Mouse (Mus musculus) WW6 (cell line): ENCODE results near the gene Grik3.
A peak's percentile ranks its signal among the peaks of the same experiment; 100 is the strongest.

Experiments
- DNase-seq: peaks from one replicate; pipeline ENCODE4 v3.0.0-alpha.2; 2013; ENCODE audit warnings: low read depth, low spot score

Grik3 gene

GRCm38 (mm10) chr4:125491505-125492121 lies 1.1 kb downstream of the Grik3 start:
- DNase-seq = no peak

- no peak for DNase-seq
These were observed 1.6 kb downstream of the Grik3 start for GRCm38 (mm10) chr4:125492122-125492505.

GRCm38 (mm10) chr4:125492706-125493105 lies 2.2 kb downstream of the Grik3 start:
- no peak for DNase-seq

- no peak for DNase-seq
These were observed 2.6 kb downstream of the Grik3 start for GRCm38 (mm10) chr4:125493124-125493523.

- no peak for DNase-seq
These were observed 5.0 kb downstream of the Grik3 start for GRCm38 (mm10) chr4:125495477-125495876.

GRCm38 (mm10) chr4:125497001-125497400 lies 6.5 kb downstream of the Grik3 start:
- DNase-seq = no peak

GRCm38 (mm10) chr4:125497471-125497870 lies 7.0 kb downstream of the Grik3 start:
- no peak for DNase-seq

GRCm38 (mm10) chr4:125498866-125499265 lies 8.4 kb downstream of the Grik3 start:
- DNase-seq = no peak

GRCm38 (mm10) chr4:125502861-125503260 lies 12.4 kb downstream of the Grik3 start:
- DNase-seq = no peak

- no peak for DNase-seq
These were observed 21.9 kb downstream of the Grik3 start for GRCm38 (mm10) chr4:125512434-125512833.

- no peak for DNase-seq
These were observed 25.1 kb downstream of the Grik3 start for GRCm38 (mm10) chr4:125515646-125516045.

GRCm38 (mm10) chr4:125516612-125517011 lies 26.1 kb downstream of the Grik3 start:
- DNase-seq = no peak

GRCm38 (mm10) chr4:125518861-125519260 lies 28.4 kb downstream of the Grik3 start:
- no peak for DNase-seq

- no peak for DNase-seq
These were observed 32.4 kb downstream of the Grik3 start for GRCm38 (mm10) chr4:125522931-125523330.

- DNase-seq = no peak
These were observed 34.8 kb downstream of the Grik3 start for GRCm38 (mm10) chr4:125525266-125525665.

- DNase-seq = no peak
These were observed 35.9 kb downstream of the Grik3 start for GRCm38 (mm10) chr4:125526425-125526824.

- no peak for DNase-seq
These were observed 43.5 kb downstream of the Grik3 start for GRCm38 (mm10) chr4:125533965-125534364.

GRCm38 (mm10) chr4:125534449-125534848 lies 43.9 kb downstream of the Grik3 start:
- DNase-seq = peak; percentile 76

- DNase-seq = no peak
These were observed 44.5 kb downstream of the Grik3 start for GRCm38 (mm10) chr4:125534991-125535401.

GRCm38 (mm10) chr4:125535465-125535864 lies 45.0 kb downstream of the Grik3 start:
- no peak for DNase-seq

- no peak for DNase-seq
These were observed 45.5 kb downstream of the Grik3 start for GRCm38 (mm10) chr4:125535977-125536376.

GRCm38 (mm10) chr4:125538301-125538965 lies 47.9 kb downstream of the Grik3 start:
- no peak for DNase-seq

- DNase-seq = no peak
These were observed 49.1 kb downstream of the Grik3 start for GRCm38 (mm10) chr4:125539617-125540016.
